Mouse (Mus musculus) kidney, embryonic 14.5 days (tissue): ENCODE data around the gene Tmem131. TPM values are rescaled to one million over a fixed set of nuclear protein-coding genes. Genes with fewer than 3 reads are reported as not detected.

Experiments used
- ATAC-seq: fragments of 200-750 bp; cut with Nextera tagmentation; 2 replicates; pipeline ENCODE4 v1.8.0; 2017; ENCODE audit warnings: moderate number of reproducible peaks, mild to moderate bottlenecking, moderate TSS enrichment, moderate library complexity; ENCODE audit not compliant: low FRiP score, low TSS enrichment
- H3K27ac ChIP-seq: fragments of 300-500 bp; sonication (generic); 2 replicates; pipeline ENCODE4 v1.5.1; 2014; ENCODE audit warnings: low read depth, mild to moderate bottlenecking, low read length, moderate library complexity, mixed read lengths
- H3K27me3 ChIP-seq: fragments of 300-500 bp; sonication (generic); 2 replicates; pipeline ENCODE4 v1.6.1; 2014; ENCODE audit warnings: mild to moderate bottlenecking, low read length; ENCODE audit not compliant: control insufficient read depth, insufficient read depth
- H3K36me3 ChIP-seq: fragments of 300-500 bp; sonication (generic); 2 replicates; pipeline ENCODE4 v1.6.1; 2014; ENCODE audit warnings: low read length, mixed read lengths; ENCODE audit not compliant: control insufficient read depth, insufficient read depth
- H3K4me1 ChIP-seq: fragments of 300-500 bp; sonication (generic); 2 replicates; pipeline ENCODE4 v1.6.1; 2014; ENCODE audit warnings: low read length, mixed read lengths; ENCODE audit not compliant: control insufficient read depth, insufficient read depth
- H3K4me2 ChIP-seq: fragments of 300-500 bp; sonication (generic); replicated peaks from 2 replicates; pipeline ENCODE4 v1.6.1; 2014; ENCODE audit warnings: low read depth, mild to moderate bottlenecking, low read length
- H3K4me3 ChIP-seq: fragments of 300-500 bp; sonication (generic); 2 replicates; pipeline ENCODE4 v1.5.1; 2014; ENCODE audit warnings: mild to moderate bottlenecking, low read length
- H3K9ac ChIP-seq: fragments of 300-500 bp; sonication (generic); 2 replicates; pipeline ENCODE4 v1.6.1; 2014; ENCODE audit warnings: low read depth, mild to moderate bottlenecking, low read length, moderate library complexity
- H3K9me3 ChIP-seq: fragments of 300-500 bp; sonication (generic); 2 replicates; pipeline ENCODE4 v1.6.1; 2016; ENCODE audit warnings: low read length; ENCODE audit not compliant: control insufficient read depth
- WGBS: fragments of 180-500 bp; shearing (Covaris S2); extraction: QIAGEN DNeasy Blood & Tissue Kit; methylation state at CpG from one replicate; pipeline ENCODE4 v1.1.7; 2014; 5-methylcytosine and 5-hydroxymethylcytosine counted together
- polyA plus RNA-seq: library from polyadenylated mRNA; unstranded; fragments of >200 nt; fragmentation: Nextera tagmentation; extraction: Ambion mirVana; gene quantifications from 2 replicates; pipeline ENCODE4 v1.2.1, GENCODE M21; 2014

Gene Tmem131
- polyA plus RNA-seq, 1 experiment from 2014 or later, result 22.1 TPM

GRCm38 (mm10) chr1:36933965-36934585, 9.4 kb downstream of the Tmem131 start:
- no peaks in the 10 kb centered on the region for H3K9me3 ChIP-seq
- H3K4me3 ChIP-seq, result no peak overlapping the region
- no peak overlapping the region for H3K4me2 ChIP-seq
- WGBS, result 68% methylated on average over 8 of the region's 8 CpGs
- no peaks in the 10 kb centered on the region for H3K36me3 ChIP-seq
- no peak overlapping the region for H3K9ac ChIP-seq
- ATAC-seq, result no peak
- H3K27me3 ChIP-seq, result no peaks in the 10 kb centered on the region
- no peak overlapping the region for H3K27ac ChIP-seq
- peaks cover 17% of the 10 kb centered on the region; the same call in 1 of the 2 replicates for H3K4me1 ChIP-seq

- H3K36me3 ChIP-seq, result no peaks in the 10 kb centered on the region
- ATAC-seq, result no peak
- no peak overlapping the region for H3K4me2 ChIP-seq
- whole genome bisulfite sequencing, result 96% methylated on average over 1 of the region's 1 CpGs
- no peak overlapping the region for H3K9ac ChIP-seq
- no peaks in the 10 kb centered on the region for H3K9me3 ChIP-seq
- H3K27ac ChIP-seq, result no peak overlapping the region
- H3K27me3 ChIP-seq, result no peaks in the 10 kb centered on the region
- peaks cover 12% of the 10 kb centered on the region; the same call in 1 of the 2 replicates for H3K4me1 ChIP-seq
- H3K4me3 ChIP-seq, result no peak overlapping the region
Observed at GRCm38 (mm10) chr1:36932231-36932630, 11.2 kb downstream of the Tmem131 start.

- no peaks in the 10 kb centered on the region for H3K27me3 ChIP-seq
- no peak overlapping the region for H3K27ac ChIP-seq
- H3K4me1 ChIP-seq, result peaks cover 12% of the 10 kb centered on the region; the same call in 1 of the 2 replicates
- H3K9ac ChIP-seq, result no peak overlapping the region
- H3K4me2 ChIP-seq, result no peak overlapping the region
- ATAC-seq, result no peak
- no peaks in the 10 kb centered on the region for H3K9me3 ChIP-seq
- WGBS, result 85% methylated on average over 8 of the region's 8 CpGs
- no peaks in the 10 kb centered on the region for H3K36me3 ChIP-seq
- H3K4me3 ChIP-seq, result no peak overlapping the region
Observed at GRCm38 (mm10) chr1:36930911-36931310, 12.6 kb downstream of the Tmem131 start.

GRCm38 (mm10) chr1:36929996-36930395, 13.5 kb downstream of the Tmem131 start:
- Histone ChIP-seq H3K36me3 (no peaks in the 10 kb centered on the region), H3K9ac (no peak overlapping the region), H3K4me1 (peaks cover 13% of the 10 kb centered on the region; the same call in 1 of the 2 replicates), H3K4me2 (no peak overlapping the region), H3K27ac (no peak overlapping the region), H3K27me3 (no peaks in the 10 kb centered on the region), H3K4me3 (no peak overlapping the region), H3K9me3 (no peaks in the 10 kb centered on the region)
- whole genome bisulfite sequencing, result 91% methylated on average over 2 of the region's 2 CpGs
- no peak for ATAC-seq

- Histone ChIP-seq H3K9me3 (no peaks in the 10 kb centered on the region), H3K4me3 (no peak overlapping the region), H3K4me2 (no peak overlapping the region), H3K27ac (no peak overlapping the region), H3K4me1 (peaks cover 4% of the 10 kb centered on the region; the same call in 1 of the 2 replicates), H3K27me3 (no peaks in the 10 kb centered on the region), H3K36me3 (no peaks in the 10 kb centered on the region), H3K9ac (no peak overlapping the region)
- 82% methylated on average over 6 of the region's 6 CpGs for WGBS
- ATAC-seq, result no peak
Observed at GRCm38 (mm10) chr1:36928357-36929330, 14.8 kb downstream of the Tmem131 start.

GRCm38 (mm10) chr1:36927569-36927968, 15.9 kb downstream of the Tmem131 start:
- no peak overlapping the region for H3K27ac ChIP-seq
- ATAC-seq, result no peak
- H3K4me3 ChIP-seq, result no peak overlapping the region
- H3K9me3 ChIP-seq, result no peaks in the 10 kb centered on the region
- no peaks in the 10 kb centered on the region; the same call in 1 of the 2 replicates for H3K36me3 ChIP-seq
- H3K9ac ChIP-seq, result no peak overlapping the region
- H3K4me2 ChIP-seq, result no peak overlapping the region
- WGBS, result 77% methylated on average over 2 of the region's 2 CpGs
- no peaks in the 10 kb centered on the region for H3K27me3 ChIP-seq
- H3K4me1 ChIP-seq, result peaks cover 9% of the 10 kb centered on the region; the same call in 1 of the 2 replicates

GRCm38 (mm10) chr1:36926738-36927137, 16.7 kb downstream of the Tmem131 start:
- H3K27ac ChIP-seq, result no peak overlapping the region
- ATAC-seq, result no peak
- no peak overlapping the region for H3K9ac ChIP-seq
- WGBS, result 87% methylated on average over 6 of the region's 6 CpGs
- no peak overlapping the region for H3K4me2 ChIP-seq
- no peaks in the 10 kb centered on the region; the same call in 1 of the 2 replicates for H3K36me3 ChIP-seq
- no peaks in the 10 kb centered on the region for H3K9me3 ChIP-seq
- peaks cover 13% of the 10 kb centered on the region for H3K4me1 ChIP-seq
- H3K4me3 ChIP-seq, result no peak overlapping the region
- no peaks in the 10 kb centered on the region for H3K27me3 ChIP-seq

GRCm38 (mm10) chr1:36926246-36926645, 17.2 kb downstream of the Tmem131 start:
- Histone ChIP-seq H3K9me3 (no peaks in the 10 kb centered on the region), H3K36me3 (no peaks in the 10 kb centered on the region; the same call in 1 of the 2 replicates), H3K4me3 (no peak overlapping the region), H3K27me3 (no peaks in the 10 kb centered on the region), H3K4me2 (no peak overlapping the region), H3K4me1 (peaks cover 18% of the 10 kb centered on the region), H3K27ac (no peak overlapping the region), H3K9ac (no peak overlapping the region)
- no peak for ATAC-seq
- WGBS, result 84% methylated on average over 4 of the region's 4 CpGs

- H3K4me3 ChIP-seq, result no peak overlapping the region
- no peak overlapping the region for H3K9ac ChIP-seq
- 66% methylated on average over 5 of the region's 5 CpGs for WGBS
- no peaks in the 10 kb centered on the region; the same call in 1 of the 2 replicates for H3K36me3 ChIP-seq
- H3K4me2 ChIP-seq, result no peak overlapping the region
- no peak overlapping the region for H3K27ac ChIP-seq
- H3K4me1 ChIP-seq, result peaks cover 23% of the 10 kb centered on the region
- ATAC-seq, result no peak
- H3K27me3 ChIP-seq, result no peaks in the 10 kb centered on the region
- H3K9me3 ChIP-seq, result no peaks in the 10 kb centered on the region
Observed at GRCm38 (mm10) chr1:36925781-36926180, 17.7 kb downstream of the Tmem131 start.
